Mouse (Mus musculus): ENCODE results near the gene Gsk3b.

DNA sequence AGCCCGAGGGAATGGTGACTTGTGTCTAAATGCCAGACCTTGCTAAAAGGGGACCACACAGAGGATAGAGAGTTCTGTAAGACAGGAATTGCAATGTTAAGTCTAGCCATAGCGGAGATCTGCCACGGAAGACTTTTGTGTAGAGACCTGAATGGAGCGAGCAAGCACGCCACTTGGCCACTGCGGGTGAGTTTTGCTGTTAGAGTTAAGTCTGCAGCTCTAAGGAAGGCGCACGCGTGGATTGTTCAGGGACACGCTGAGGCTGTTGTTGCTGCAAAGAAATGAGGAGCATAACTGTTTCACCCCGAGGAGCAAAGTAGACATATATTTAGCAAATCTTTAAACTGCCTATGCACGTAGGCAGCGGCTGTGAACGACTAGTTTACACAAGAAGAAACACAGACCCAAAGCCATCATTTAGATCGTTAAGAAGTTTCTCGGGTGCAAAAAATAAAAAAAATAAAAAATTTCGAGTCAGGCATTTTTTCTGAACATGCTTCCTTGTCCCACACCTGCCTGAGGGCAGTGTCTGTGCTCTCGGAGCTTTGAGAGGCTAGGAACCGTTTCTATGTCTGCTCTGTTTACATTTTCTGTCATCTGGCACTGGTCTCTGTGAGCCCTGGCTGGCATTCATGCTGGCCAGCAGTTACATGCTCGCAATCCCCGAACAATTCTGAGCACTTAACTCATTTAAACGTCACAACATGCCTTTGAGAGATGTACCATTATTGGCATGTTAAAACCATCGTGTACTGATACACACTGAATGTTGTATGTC lies 40.8 kb upstream of the Gsk3b start:
- TF ChIP-seq EP300 (optimal IDR thresholded peaks at IDR 0.05), result no peak
- TF ChIP-seq CTCF (IDR thresholded peaks at IDR 0.05; ENCODE audit: low read depth), result no peak
